Mouse (Mus musculus) liver, embryonic 15.5 days (tissue): ENCODE measurements at regions not wholly inside any gene's neighbourhood (a gene's known extent, or its start where the extent isn't known, plus 50 kb on each side); places are given as distances from the start of the nearest gene placed in this dataset.

Experiments
- ATAC-seq: fragments of 200-750 bp; cut with Nextera tagmentation; 2 replicates; pipeline ENCODE4 v1.8.0; 2017; ENCODE audit warnings: moderate number of reproducible peaks, mild to moderate bottlenecking, moderate library complexity; ENCODE audit not compliant: insufficient read depth
- H3K27ac ChIP-seq: fragments of 300-500 bp; sonication (generic); replicated peaks from 2 replicates; pipeline ENCODE4 v1.5.1; 2015; ENCODE audit warnings: mild to moderate bottlenecking, inconsistent platforms
- H3K27me3 ChIP-seq: fragments of 300-500 bp; sonication (generic); 2 replicates; pipeline ENCODE4 v1.6.1; 2015; ENCODE audit warnings: mild to moderate bottlenecking, inconsistent platforms
- H3K36me3 ChIP-seq: fragments of 300-500 bp; sonication (generic); replicated peaks from 2 replicates; pipeline ENCODE4 v1.6.1; 2015; ENCODE audit warnings: moderate library complexity, mild to moderate bottlenecking, inconsistent platforms
- H3K4me1 ChIP-seq: fragments of 300-500 bp; sonication (generic); replicated peaks from 2 replicates; pipeline ENCODE4 v1.6.1; 2015; ENCODE audit warnings: inconsistent platforms
- H3K4me2 ChIP-seq: fragments of 300-500 bp; sonication (generic); 2 replicates; pipeline ENCODE4 v1.6.1; 2015; ENCODE audit warnings: moderate library complexity, mild to moderate bottlenecking, inconsistent platforms
- H3K4me3 ChIP-seq: fragments of 300-500 bp; sonication (generic); replicated peaks from 2 replicates; pipeline ENCODE4 v1.5.1; 2015; ENCODE audit warnings: mild to moderate bottlenecking, inconsistent platforms
- H3K9ac ChIP-seq: fragments of 300-500 bp; sonication (generic); 2 replicates; pipeline ENCODE4 v1.6.1; 2015; ENCODE audit warnings: moderate library complexity, mild to moderate bottlenecking, inconsistent platforms
- H3K9me3 ChIP-seq: fragments of 300-500 bp; sonication (generic); replicated peaks from 2 replicates; pipeline ENCODE4 v1.6.1; 2016; ENCODE audit warnings: inconsistent platforms
- WGBS: fragments of 180-500 bp; shearing (Covaris S2); methylation state at CpG from one replicate; pipeline ENCODE4 v1.1.7; 2015; ENCODE audit warnings: mixed read lengths; ENCODE audit not compliant: insufficient replicate concordance; 5-methylcytosine and 5-hydroxymethylcytosine counted together

GRCm38 (mm10) chr12:106199302-106199701 lies 189.3 kb downstream of the Vrk1 start:
- no peak for ATAC-seq
- H3K9ac ChIP-seq, result no peak overlapping the region
- H3K27ac ChIP-seq, result no peak overlapping the region
- no peaks in the 10 kb centered on the region for H3K4me1 ChIP-seq
- no peak overlapping the region for H3K4me3 ChIP-seq
- H3K9me3 ChIP-seq, result no peaks in the 10 kb centered on the region
- WGBS, result 16% methylated on average over 4 of the region's 4 CpGs
- H3K27me3 ChIP-seq, result no peaks in the 10 kb centered on the region
- no peaks in the 10 kb centered on the region for H3K36me3 ChIP-seq
- H3K4me2 ChIP-seq, result no peak overlapping the region

- Histone ChIP-seq H3K4me3 (no peak overlapping the region), H3K36me3 (no peaks in the 10 kb centered on the region), H3K27me3 (no peaks in the 10 kb centered on the region), H3K9me3 (no peaks in the 10 kb centered on the region), H3K9ac (no peak overlapping the region), H3K4me1 (no peaks in the 10 kb centered on the region), H3K4me2 (no peak overlapping the region), H3K27ac (no peak overlapping the region)
- ATAC-seq, result no peak
- WGBS, result 72% methylated on average over 8 of the region's 8 CpGs
Measured at GRCm38 (mm10) chr12:106203526-106203925, 193.5 kb downstream of the Vrk1 start.

- no peak overlapping the region for H3K4me2 ChIP-seq
- no peaks in the 10 kb centered on the region for H3K4me1 ChIP-seq
- no peak overlapping the region for H3K27ac ChIP-seq
- H3K9ac ChIP-seq, result no peak overlapping the region
- no peak overlapping the region for H3K4me3 ChIP-seq
- no peaks in the 10 kb centered on the region for H3K9me3 ChIP-seq
- WGBS, result 70% methylated on average over 6 of the region's 6 CpGs
- no peaks in the 10 kb centered on the region for H3K27me3 ChIP-seq
- H3K36me3 ChIP-seq, result no peaks in the 10 kb centered on the region
- no peak for ATAC-seq
Measured at GRCm38 (mm10) chr12:106210959-106211358, 200.9 kb downstream of the Vrk1 start.

GRCm38 (mm10) chr12:106211488-106211887 lies 201.5 kb downstream of the Vrk1 start:
- Histone ChIP-seq H3K4me2 (no peak overlapping the region), H3K4me3 (no peak overlapping the region), H3K36me3 (no peaks in the 10 kb centered on the region), H3K27ac (no peak overlapping the region), H3K9me3 (no peaks in the 10 kb centered on the region), H3K27me3 (no peaks in the 10 kb centered on the region), H3K4me1 (no peaks in the 10 kb centered on the region), H3K9ac (no peak overlapping the region)
- 63% methylated on average over 8 of the region's 8 CpGs for WGBS
- ATAC-seq, result no peak

- WGBS, result 60% methylated on average over 5 of the region's 5 CpGs
- Histone ChIP-seq H3K36me3 (no peaks in the 10 kb centered on the region), H3K4me3 (no peak overlapping the region), H3K4me2 (no peak overlapping the region), H3K4me1 (no peaks in the 10 kb centered on the region), H3K9me3 (no peaks in the 10 kb centered on the region), H3K27ac (no peak overlapping the region), H3K27me3 (no peaks in the 10 kb centered on the region), H3K9ac (no peak overlapping the region)
- no peak for ATAC-seq
Measured at GRCm38 (mm10) chr12:106212397-106212796, 202.4 kb downstream of the Vrk1 start.

- ATAC-seq, result no peak
- no peaks in the 10 kb centered on the region for H3K36me3 ChIP-seq
- no peaks in the 10 kb centered on the region for H3K9me3 ChIP-seq
- H3K9ac ChIP-seq, result no peak overlapping the region
- 25% methylated on average over 3 of the region's 3 CpGs for WGBS
- no peak overlapping the region for H3K27ac ChIP-seq
- no peak overlapping the region for H3K4me3 ChIP-seq
- no peak overlapping the region for H3K4me2 ChIP-seq
- no peaks in the 10 kb centered on the region for H3K27me3 ChIP-seq
- no peaks in the 10 kb centered on the region for H3K4me1 ChIP-seq
Measured at GRCm38 (mm10) chr12:106220071-106220470, 210.0 kb downstream of the Vrk1 start.

- Histone ChIP-seq H3K36me3 (no peaks in the 10 kb centered on the region), H3K9me3 (no peaks in the 10 kb centered on the region), H3K4me3 (no peak overlapping the region), H3K27ac (no peak overlapping the region), H3K9ac (no peak overlapping the region), H3K4me1 (no peaks in the 10 kb centered on the region), H3K27me3 (0 out of 2 replicates have a peak, but pooled peaks cover 3% of the 10 kb centered on the region), H3K4me2 (no peak overlapping the region)
- ATAC-seq, result no peak
- 41% methylated on average over 7 of the region's 7 CpGs for WGBS
Measured at GRCm38 (mm10) chr12:106226276-106226675, 216.2 kb downstream of the Vrk1 start.

GRCm38 (mm10) chr12:106226776-106227562 lies 216.9 kb downstream of the Vrk1 start:
- Histone ChIP-seq H3K4me3 (no peak overlapping the region), H3K36me3 (no peaks in the 10 kb centered on the region), H3K27ac (no peak overlapping the region), H3K4me2 (no peak overlapping the region), H3K9ac (no peak overlapping the region), H3K4me1 (no peaks in the 10 kb centered on the region), H3K9me3 (no peaks in the 10 kb centered on the region), H3K27me3 (0 out of 2 replicates have a peak, but pooled peaks cover 3% of the 10 kb centered on the region)
- ATAC-seq, result no peak
- WGBS, result 23% methylated on average over 25 of the region's 25 CpGs

GRCm38 (mm10) chr12:106227563-106227840 lies 217.5 kb downstream of the Vrk1 start:
- WGBS, result 26% methylated on average over 8 of the region's 8 CpGs
- Histone ChIP-seq H3K4me1 (no peaks in the 10 kb centered on the region), H3K4me2 (no peak overlapping the region), H3K36me3 (no peaks in the 10 kb centered on the region), H3K4me3 (no peak overlapping the region), H3K27ac (no peak overlapping the region), H3K9me3 (no peaks in the 10 kb centered on the region), H3K27me3 (0 out of 2 replicates have a peak, but pooled peaks cover 3% of the 10 kb centered on the region), H3K9ac (no peak overlapping the region)
- no peak for ATAC-seq

- no peaks in the 10 kb centered on the region for H3K36me3 ChIP-seq
- no peak overlapping the region for H3K9ac ChIP-seq
- no peak overlapping the region for H3K4me2 ChIP-seq
- no peak overlapping the region for H3K27ac ChIP-seq
- no peak overlapping the region for H3K4me3 ChIP-seq
- no peaks in the 10 kb centered on the region for H3K9me3 ChIP-seq
- WGBS, result 62% methylated on average over 10 of the region's 10 CpGs
- no peaks in the 10 kb centered on the region for H3K27me3 ChIP-seq
- no peak for ATAC-seq
- H3K4me1 ChIP-seq, result no peaks in the 10 kb centered on the region
Measured at GRCm38 (mm10) chr12:106245178-106245840, 235.3 kb downstream of the Vrk1 start.

- Histone ChIP-seq H3K4me2 (no peak overlapping the region), H3K27me3 (no peaks in the 10 kb centered on the region), H3K9ac (no peak overlapping the region), H3K36me3 (no peaks in the 10 kb centered on the region), H3K4me3 (no peak overlapping the region), H3K9me3 (no peaks in the 10 kb centered on the region), H3K4me1 (no peaks in the 10 kb centered on the region), H3K27ac (no peak overlapping the region)
- 65% methylated on average over 7 of the region's 7 CpGs for whole genome bisulfite sequencing
- no peak for ATAC-seq
Measured at GRCm38 (mm10) chr12:106273591-106273990, 263.6 kb downstream of the Vrk1 start.
